Mouse (Mus musculus): ENCODE data around the gene A730049H05Rik. TPM values are rescaled to one million over a fixed set of nuclear protein-coding genes. Genes with fewer than 3 reads are reported as not detected.

Gene A730049H05Rik
- polyA plus RNA-seq, 1 experiment from 2014 or later: not detected

- no peaks in the 10 kb centered on the region for H3K9me3 ChIP-seq (ENCODE audit: low read length)
- H3K36me3 ChIP-seq (replicated peaks; ENCODE audit: insufficient read depth, low read length): no peaks in the 10 kb centered on the region; the same call in 1 of the 2 replicates
- DNase-seq (no peak), ATAC-seq (no peak)
- H3K27ac ChIP-seq (ENCODE audit: low read depth): no peak overlapping the region
- no peak for TF ChIP-seq EP300 (IDR thresholded peaks at IDR 0.05; ENCODE audit: low read depth)
- TF ChIP-seq CTCF (IDR thresholded peaks at IDR 0.05; ENCODE audit: low read depth): no peak
- no peak overlapping the region for H3K4me2 ChIP-seq (ENCODE audit: low read depth, low read length)
- no peaks in the 10 kb centered on the region for H3K4me1 ChIP-seq (ENCODE audit: insufficient read depth)
- H3K4me3 ChIP-seq (ENCODE audit: low read depth, low read length): no peak overlapping the region
- no peak overlapping the region for H3K9ac ChIP-seq (replicated peaks)
- WGBS (ENCODE audit: insufficient replicate concordance): 80% methylated on average over 14 of the region's 14 CpGs
- no peaks in the 10 kb centered on the region for H3K27me3 ChIP-seq (ENCODE audit: insufficient read depth, low read length)
These were observed 63.5 kb downstream of the A730049H05Rik start for GRCm38 (mm10) chr6:92879700-92880265.

GRCm38 (mm10) chr6:92882446-92882845 lies 66.2 kb downstream of the A730049H05Rik start:
- DNase-seq (no peak), ATAC-seq (no peak)
- Histone ChIP-seq H3K4me1 (ENCODE audit: insufficient read depth) (no peaks in the 10 kb centered on the region), H3K9me3 (ENCODE audit: low read length) (no peaks in the 10 kb centered on the region), H3K4me2 (ENCODE audit: low read depth, low read length) (no peak overlapping the region), H3K27ac (ENCODE audit: low read depth) (no peak overlapping the region), H3K36me3 (replicated peaks; ENCODE audit: insufficient read depth, low read length) (no peaks in the 10 kb centered on the region; the same call in 1 of the 2 replicates), H3K4me3 (ENCODE audit: low read depth, low read length) (no peak overlapping the region), H3K9ac (replicated peaks) (no peak overlapping the region), H3K27me3 (ENCODE audit: insufficient read depth, low read length) (no peaks in the 10 kb centered on the region)
- TF ChIP-seq EP300 (IDR thresholded peaks at IDR 0.05; ENCODE audit: low read depth) (no peak), CTCF (IDR thresholded peaks at IDR 0.05; ENCODE audit: low read depth) (no peak)
- whole genome bisulfite sequencing (ENCODE audit: insufficient replicate concordance): 76% methylated on average over 5 of the region's 5 CpGs

GRCm38 (mm10) chr6:92883131-92883900 lies 67.0 kb downstream of the A730049H05Rik start:
- Histone ChIP-seq H3K27me3 (ENCODE audit: insufficient read depth, low read length) (no peaks in the 10 kb centered on the region), H3K4me3 (ENCODE audit: low read depth, low read length) (no peak overlapping the region), H3K36me3 (replicated peaks; ENCODE audit: insufficient read depth, low read length) (no peaks in the 10 kb centered on the region; the same call in 1 of the 2 replicates), H3K9ac (replicated peaks) (no peak overlapping the region), H3K4me1 (ENCODE audit: insufficient read depth) (no peaks in the 10 kb centered on the region), H3K4me2 (ENCODE audit: low read depth, low read length) (no peak overlapping the region), H3K9me3 (ENCODE audit: low read length) (no peaks in the 10 kb centered on the region), H3K27ac (ENCODE audit: low read depth) (no peak overlapping the region)
- ATAC-seq (no peak), DNase-seq (no peak)
- TF ChIP-seq CTCF (IDR thresholded peaks at IDR 0.05; ENCODE audit: low read depth) (no peak), EP300 (IDR thresholded peaks at IDR 0.05; ENCODE audit: low read depth) (no peak)
- WGBS (ENCODE audit: insufficient replicate concordance): 62% methylated on average over 9 of the region's 9 CpGs

- no peak overlapping the region for H3K4me3 ChIP-seq (ENCODE audit: low read depth, low read length)
These were observed 75.3 kb downstream of the A730049H05Rik start for GRCm38 (mm10) chr6:92891535-92891934.

More at GRCm38 (mm10) chr6:92891535-92891934, 75.3 kb downstream of the A730049H05Rik start:
- WGBS (ENCODE audit: insufficient replicate concordance): 67% methylated on average over 1 of the region's 1 CpGs
- Histone ChIP-seq H3K27me3 (ENCODE audit: insufficient read depth, low read length) (no peaks in the 10 kb centered on the region), H3K9ac (replicated peaks) (no peak overlapping the region), H3K36me3 (replicated peaks; ENCODE audit: insufficient read depth, low read length) (no peaks in the 10 kb centered on the region; the same call in 1 of the 2 replicates), H3K4me2 (ENCODE audit: low read depth, low read length) (no peak overlapping the region), H3K9me3 (ENCODE audit: low read length) (no peaks in the 10 kb centered on the region), H3K4me1 (ENCODE audit: insufficient read depth) (no peaks in the 10 kb centered on the region), H3K27ac (ENCODE audit: low read depth) (no peak overlapping the region)
- ATAC-seq (no peak), DNase-seq (no peak)
- no peak for TF ChIP-seq EP300 (IDR thresholded peaks at IDR 0.05; ENCODE audit: low read depth)
- TF ChIP-seq CTCF (IDR thresholded peaks at IDR 0.05; ENCODE audit: low read depth): no peak

Other genes with a start within 250 kb of the A730049H05Rik start
- gene Prickle2, start 110.3 kb upstream of the A730049H05Rik start, polyA plus RNA-seq (2015; fragmentation: Nextera tagmentation; extraction: Ambion mirVana): 0.27 and 0.28 TPM in 2 replicates
- gene Gm15737, start 52.9 kb downstream of the A730049H05Rik start, polyA plus RNA-seq (2015; fragmentation: Nextera tagmentation; extraction: Ambion mirVana): not detected in 2 replicates
- gene Adamts9, start 127.0 kb downstream of the A730049H05Rik start, polyA plus RNA-seq (2015; fragmentation: Nextera tagmentation; extraction: Ambion mirVana): 0.77 and 0.96 TPM in 2 replicates

Data from liver, postnatal 0 days (tissue).